Mouse (Mus musculus) granulocyte monocyte progenitor cell, adult 5-6 weeks (primary cell): Measurements from ENCODE around the gene Mxd1. TPM values are rescaled to one million over a fixed set of nuclear protein-coding genes. Genes with fewer than 3 reads are reported as not detected.
A peak's percentile ranks its signal among the peaks of the same experiment; 100 is the strongest.

ENCODE experiments used
- ATAC-seq: replicated peaks from 2 replicates; pipeline ENCODE4 v1.8.0; 2016; ENCODE audit warnings: mild to moderate bottlenecking, moderate TSS enrichment, inconsistent platforms; ENCODE audit not compliant: poor library complexity, severe bottlenecking
- total RNA-seq, 2 experiments: library from RNA; stranded (forward) in 1 of 2; stranded (reverse) in 1 of 2; fragments of 200-712, 200-1000 nt in 1 of 2; fragments of >200 nt in 1 of 2; fragmentation: Nextera tagmentation in 1 of 2; gene quantifications; 2 replicates each; pipeline ENCODE4 v1.2.3; 2014 to 2017

The Mxd1 gene
- total RNA-seq (2014; fragmentation: Nextera tagmentation) (5.3 and 7.3 TPM in 2 replicates), total RNA-seq (2017) (16.3 and 20.0 TPM in 2 replicates)

DNA sequence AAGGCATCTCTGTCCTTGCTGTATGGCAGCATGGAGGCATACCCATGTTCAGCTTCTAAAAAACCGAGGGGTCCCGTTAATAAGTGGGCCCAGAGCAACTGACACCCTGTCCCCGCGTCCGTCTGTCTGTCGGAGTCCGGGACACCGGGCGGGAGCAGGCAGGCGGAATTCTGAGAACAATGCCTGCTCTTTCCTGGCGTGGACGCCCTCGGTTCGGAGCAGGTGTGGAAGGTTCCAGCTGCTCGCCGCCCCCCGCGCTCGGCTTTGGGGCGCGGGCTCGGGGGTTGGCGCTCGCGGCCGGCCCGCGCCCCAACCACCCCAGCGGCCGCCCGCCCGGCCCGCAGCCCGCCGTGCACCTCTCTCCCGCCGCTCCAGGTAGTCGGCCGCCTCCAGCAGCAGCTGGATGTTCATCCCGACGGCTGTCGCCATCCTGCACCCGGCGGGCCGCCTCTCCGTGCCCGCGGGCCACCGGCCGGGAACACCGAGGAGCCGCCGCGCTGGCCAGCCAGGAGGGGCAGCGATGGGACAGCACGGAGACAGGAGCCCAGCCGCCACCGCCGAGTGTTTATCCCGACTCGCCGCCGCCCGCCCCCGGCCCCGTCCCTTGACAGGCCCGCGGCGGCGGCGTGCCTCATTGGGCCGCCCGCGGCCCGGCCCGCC lies at the start of gene Mxd1:
Gene Mxd1, minus strand, starts transcription at position 582 of the 660 bp plus-strand sequence.
- no peak for ATAC-seq

DNA sequence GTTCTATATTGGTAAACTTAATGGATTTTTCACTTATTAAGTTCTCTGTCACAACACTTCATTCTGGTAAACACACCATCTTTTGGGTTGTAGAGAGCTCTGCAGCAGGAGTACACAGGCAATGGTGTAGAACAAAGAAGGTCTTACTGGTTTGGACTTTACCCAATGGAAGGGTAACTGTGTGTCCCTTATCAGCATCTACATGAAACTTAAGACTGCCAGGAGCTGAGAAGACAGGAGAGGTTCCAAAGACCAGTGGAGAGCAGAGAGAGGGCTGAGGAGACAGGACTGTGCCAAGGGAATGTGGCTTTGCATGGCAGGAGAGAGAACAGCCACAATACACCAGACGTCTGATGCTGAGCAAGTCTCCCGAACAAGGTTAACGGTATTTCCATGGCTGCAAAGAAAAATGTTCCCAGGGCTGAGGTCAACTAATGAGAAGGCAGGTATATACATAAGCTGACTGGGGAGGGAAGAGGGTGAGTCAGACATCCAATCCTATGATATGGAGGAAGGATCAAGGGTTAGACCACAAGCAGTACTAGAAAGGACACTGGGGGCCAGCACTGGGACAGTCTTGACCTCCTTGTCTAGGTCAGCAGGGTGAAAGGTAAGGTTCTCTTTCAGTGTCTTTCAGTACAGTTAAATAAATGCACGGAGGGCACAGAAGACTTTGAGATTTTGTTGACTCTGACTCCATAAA lies 39.3 kb upstream of the Mxd1 start:
- no peak for ATAC-seq

DNA sequence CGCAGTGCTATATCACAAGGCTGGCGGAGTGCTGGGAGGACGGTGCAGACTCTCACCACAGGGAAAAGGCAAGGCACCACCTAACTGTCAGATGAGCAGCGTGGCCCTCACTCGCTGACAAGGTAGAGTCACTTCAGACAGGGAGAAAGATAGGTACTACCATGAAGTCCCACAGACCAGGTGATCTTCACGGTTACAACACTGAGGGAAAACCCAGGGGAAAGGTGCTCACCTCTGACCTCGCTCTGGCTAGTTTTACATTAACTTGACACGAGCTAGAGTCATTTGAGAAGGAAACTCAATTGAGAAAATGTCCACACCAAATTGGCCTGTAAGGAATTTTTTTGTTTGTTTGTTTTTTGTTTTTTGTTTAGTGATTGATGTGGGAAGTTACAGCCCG lies 33.6 kb upstream of the Mxd1 start:
- ATAC-seq, result no peak

DNA sequence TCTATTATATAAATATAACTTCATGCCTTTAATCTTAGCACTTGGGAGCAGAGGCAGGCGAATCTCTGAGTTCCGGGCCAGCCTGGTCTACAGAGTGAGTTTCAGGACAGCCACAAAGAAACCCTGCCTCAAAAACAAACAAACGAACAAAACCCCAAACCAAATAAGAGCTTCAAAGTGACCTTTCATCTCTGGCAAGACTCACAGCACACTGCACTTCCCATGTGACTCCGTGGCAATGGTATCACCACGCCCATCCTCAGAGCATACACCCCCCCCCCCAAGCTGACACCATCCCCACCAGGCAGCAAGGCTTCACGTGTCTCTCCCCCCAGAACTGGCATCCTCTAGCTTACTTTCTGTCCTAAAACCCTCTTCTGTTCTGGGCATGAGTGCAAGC lies 28.9 kb upstream of the Mxd1 start:
- no peak for ATAC-seq

DNA sequence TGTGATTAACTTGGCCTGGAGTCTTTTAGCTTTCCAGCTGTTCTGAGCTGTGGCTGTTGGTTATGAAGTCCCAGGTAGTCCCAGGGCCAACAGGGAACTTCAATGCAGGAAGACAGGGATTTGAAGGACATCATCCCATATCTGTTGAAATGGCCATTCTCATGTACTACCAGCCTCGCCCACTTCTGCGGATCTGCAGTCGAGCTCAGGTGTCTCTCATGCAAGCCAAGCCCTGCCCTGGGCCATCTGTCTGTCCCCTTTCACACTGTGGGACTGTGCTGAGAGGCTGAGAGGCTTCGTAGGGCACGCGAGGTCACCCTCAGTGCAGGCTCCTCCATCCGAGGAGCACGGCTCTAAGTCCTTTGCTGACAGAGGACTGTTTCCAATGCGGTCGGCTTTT lies 27.3 kb upstream of the Mxd1 start:
- no peak for ATAC-seq

DNA sequence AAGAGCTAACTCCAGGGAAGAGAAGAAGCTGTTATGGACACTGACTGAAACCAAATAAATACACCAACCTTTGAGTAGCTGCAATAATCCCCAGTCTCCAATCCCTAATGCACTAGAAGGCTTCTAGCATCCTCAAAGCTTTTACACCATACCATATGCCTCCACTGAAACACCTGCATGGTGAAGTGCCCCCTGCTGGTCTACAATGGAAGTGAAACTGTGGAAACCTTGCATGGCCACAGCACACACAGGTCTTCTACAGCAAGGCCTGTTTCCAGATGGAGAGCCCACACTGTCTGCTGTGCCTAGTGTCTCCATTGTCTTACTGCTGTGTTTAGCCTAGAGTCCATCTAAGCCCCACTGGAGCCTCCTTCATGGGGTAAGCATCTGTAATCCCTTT lies 25.5 kb upstream of the Mxd1 start:
- ATAC-seq, result peak; percentile 88

DNA sequence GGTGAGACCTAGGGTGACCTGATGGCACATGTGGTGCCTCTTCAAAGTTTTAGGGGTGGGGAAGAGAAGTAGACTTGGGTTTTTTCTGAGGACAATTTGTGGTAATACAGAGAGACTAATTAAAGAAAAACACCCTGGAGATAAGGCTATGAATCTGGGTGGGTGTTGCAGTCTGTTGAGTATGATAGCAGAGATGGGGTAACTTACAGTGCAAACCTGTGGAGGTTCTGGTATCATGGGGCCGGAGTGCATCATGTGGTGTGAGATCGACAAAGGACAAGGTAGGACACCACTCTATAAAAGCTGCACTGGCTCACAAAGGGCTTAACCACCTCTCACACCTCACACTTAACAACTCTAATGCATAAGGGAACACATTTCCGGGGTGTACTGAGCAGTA lies 20.7 kb upstream of the Mxd1 start:
- ATAC-seq, result no peak

DNA sequence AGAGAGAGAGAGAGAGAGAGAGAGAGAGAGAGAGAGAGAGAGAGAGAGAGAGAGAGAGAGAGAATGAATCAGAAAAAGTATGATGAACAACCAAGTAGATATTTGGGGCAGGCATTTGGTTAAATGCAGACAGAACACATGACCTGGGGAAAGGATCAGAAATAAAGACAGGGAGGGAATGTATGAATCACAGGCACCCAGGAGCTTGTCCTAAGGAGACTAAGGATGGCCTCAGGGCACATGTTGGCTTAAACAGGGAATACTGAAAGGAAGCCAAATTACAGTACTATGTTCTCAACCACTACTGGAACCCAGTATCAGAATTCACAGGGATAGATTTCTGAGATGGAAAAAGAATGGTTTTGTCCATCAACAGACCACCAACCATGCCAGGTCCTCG lies 18.0 kb upstream of the Mxd1 start:
- no peak for ATAC-seq

DNA sequence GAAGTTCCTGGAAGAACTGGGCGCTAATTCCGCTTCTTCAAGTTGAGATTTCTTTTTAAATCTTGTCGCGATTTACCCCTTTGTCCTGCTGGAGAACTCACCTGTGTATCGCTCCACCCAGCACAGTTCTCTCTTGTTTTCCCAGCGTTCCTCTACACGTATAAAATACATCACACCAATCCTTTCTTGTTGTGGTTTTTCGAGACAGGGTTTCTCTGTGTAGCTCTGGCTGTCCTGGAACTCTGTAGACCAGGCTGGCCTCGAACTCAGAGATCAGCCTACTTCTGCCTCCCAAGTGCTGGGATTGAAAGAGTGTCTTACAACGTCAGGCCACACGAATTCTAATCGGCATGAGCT lies 15.7 kb upstream of the Mxd1 start:
- no peak; the same call in 1 of the 2 replicates for ATAC-seq

DNA sequence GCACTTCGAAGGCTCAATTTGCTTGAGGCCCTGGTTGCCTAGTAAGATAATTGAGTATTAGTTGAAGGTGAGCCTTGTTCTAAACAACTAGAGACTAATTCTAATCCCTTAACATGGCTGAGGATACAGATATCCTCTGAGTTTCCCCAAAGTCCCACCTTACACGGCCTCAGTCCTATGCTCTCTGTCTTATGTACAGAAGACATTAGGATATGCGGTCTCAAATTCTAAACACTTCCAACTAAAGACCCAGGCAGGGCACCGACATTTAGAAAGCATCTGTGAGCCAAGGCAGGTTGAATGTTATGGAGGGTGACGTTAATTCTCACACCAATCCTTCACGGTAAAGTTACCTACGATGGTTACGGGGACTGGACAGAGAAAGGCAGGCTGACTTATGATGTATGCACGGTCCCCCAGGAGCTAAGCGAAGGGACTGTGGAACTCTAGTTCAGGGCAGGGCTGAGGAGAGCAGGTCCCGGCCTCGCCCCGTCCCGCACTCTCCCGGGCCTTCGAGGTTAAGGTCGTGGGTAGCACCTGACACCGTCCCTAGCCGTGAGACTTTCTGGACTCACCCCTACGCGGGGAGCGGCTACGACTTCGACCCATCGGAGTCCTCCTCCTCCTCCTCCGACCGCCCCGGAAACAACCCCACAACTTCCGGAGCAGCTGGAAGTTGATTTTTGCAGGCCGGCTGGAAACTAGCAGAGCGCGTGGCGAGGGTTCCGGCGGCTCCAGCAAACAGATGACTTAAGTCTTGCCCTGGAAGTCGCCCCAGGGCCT lies 15.1 kb upstream of the Mxd1 start, which contains the start of gene Snrnp27:
Gene Snrnp27, minus strand, starts transcription at position 651 of the 783 bp plus-strand sequence.
- peak; percentile 99 for ATAC-seq

DNA sequence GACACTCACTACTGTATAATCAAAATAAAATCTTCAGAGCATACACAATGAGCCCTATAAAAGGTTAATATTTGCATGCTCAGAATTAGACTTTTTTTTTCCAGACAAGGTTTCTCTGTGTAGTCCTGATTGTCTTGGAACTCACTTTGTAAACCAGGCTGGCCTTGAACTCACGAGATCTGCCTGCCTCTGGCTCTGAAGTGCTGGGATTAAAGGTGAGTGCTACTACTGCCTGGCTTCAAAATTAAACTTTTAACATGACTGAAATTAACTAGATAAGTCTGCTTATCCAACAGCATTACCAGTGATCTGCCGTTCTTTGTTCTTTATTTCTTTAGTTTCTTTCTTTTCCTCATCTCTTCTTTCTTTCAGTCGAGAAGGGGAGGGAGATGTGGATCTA lies 12.3 kb upstream of the Mxd1 start:
- no peak for ATAC-seq

DNA sequence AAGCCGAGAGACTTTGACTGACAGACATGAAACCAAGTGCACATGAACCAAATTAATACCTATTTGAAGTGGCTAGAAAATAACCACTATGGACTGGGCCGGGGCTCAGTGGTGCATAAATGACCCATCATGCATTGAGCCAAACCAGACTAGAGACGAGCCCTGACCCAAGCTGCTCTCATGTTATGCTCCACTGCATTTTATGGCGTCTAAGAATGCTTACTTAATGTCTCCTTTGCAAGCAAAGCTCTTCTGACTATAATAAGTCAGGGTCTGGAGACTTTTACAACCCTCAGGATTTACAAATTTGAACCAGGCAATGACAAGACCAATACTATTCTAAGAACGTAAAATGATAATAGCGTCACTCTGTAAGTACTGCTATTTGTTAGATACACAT lies 9.4 kb upstream of the Mxd1 start:
- no peak for ATAC-seq

DNA sequence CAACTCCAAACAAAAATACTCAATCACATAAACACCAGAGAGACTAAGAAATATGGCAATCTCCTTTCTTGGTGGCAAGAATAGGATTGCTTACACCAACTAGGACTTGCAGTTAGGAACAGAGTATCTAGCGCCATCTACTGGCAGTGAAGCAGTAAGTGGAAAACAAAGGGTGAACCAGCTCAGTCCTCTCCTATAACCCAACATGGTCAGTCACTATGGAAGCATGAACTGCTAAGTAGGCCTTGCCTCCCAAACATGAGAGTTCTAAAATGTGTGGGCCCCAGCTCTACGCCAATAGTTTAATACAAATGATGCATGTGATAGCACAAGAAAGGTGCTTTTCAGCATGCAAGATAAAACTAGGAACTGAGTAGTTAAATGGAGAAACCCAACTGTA lies 1.9 kb upstream of the Mxd1 start:
- peak; percentile 16; the same call in 1 of the 2 replicates for ATAC-seq

DNA sequence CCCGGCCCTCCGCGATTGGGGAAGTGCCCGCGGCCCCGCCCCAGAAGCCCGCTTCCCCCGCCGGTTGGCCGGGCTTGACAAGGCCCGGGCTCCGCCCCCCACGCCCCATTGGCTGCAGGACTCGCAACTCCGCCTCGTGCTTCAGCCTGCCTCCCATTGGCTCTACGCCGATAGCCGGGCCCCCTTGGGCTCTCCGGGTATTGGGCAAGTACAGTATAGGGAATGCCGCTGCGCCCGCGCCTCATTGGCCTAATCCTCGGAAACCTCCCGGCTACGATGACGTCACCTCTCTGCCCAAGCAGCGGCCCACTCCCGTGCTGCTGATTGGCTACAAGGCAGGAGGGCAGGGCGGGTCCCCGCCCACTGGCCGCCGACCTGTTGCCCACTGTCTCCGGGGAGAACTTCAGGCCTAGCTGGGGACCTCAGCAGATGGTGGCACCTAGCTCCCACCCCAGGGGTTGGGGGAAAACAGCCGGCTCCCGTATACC lies 323 bp upstream of the Mxd1 start:
- peak; percentile 89 for ATAC-seq

DNA sequence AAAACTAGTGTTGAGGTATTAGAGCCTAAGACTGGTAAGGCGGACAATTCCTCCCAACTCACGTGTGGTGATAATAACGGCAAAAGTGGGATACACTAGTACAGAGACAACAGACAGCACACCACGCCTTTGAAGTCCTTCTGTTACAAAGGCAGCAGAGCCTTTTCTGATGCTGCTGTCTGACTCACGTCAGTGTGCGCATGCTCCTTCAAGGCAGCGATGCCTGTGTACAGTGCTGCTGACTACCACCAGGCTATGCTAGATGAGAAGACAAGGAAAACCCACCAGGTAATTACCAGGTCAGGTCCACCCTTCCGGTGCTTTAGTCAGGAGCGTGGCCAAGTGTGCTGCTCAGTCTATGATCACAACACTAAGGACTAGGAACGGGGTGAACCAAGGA lies 1.9 kb downstream of the Mxd1 start:
- no peak for ATAC-seq

DNA sequence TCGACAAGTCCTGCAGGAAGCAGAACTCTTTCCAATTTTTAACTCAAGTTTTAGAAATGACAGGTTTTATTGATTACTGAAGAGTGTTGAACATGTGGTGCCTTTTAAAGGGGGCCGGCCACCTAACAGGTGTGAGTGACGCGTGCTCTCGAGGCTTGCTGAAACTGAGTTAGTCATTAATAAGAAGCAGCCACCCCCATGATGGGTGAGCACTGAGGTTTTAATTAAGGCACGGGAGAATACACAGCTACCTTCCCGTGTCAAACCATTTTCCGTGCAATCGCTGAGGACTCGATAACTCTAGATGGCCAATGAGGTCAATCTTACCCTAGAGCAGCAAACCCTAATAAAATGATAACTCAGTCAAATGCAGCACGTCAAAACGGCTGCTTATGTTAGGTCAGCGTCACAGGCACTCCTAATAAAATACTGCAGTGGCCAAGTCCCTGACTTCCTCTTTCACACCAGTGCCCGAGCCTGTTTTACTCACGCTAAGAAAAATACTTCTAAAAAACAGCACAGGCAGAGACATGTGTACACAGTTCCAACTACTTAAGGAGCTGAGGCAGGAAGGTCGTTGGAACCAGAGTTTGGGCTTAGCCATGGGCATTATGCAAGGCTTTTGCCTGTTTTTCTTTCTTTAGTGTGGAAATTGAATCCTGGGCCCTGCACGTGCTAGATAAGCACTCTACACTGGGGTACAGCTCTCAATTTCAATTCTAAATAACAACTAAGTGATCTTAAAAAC lies 3.2 kb downstream of the Mxd1 start:
- ATAC-seq, result peak; percentile 11; the same call in 1 of the 2 replicates

DNA sequence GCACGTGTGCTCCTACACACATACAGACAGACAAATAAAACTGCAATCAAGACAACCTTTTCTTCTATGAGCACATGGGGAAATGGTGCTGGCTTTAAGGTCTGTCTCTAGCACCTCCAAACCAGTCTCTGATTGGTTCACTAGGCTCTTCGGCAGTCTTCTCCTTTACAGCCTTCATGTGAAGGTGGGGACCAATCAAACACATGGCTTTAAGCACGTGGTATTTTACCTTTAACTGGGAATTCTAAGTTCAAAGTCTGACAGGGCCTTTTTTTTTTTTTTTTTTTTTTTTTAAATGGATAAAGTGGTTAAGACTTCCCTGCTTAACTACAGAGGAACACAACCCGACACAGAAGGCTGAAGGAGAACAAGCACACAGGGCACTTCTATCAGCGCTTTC lies 3.9 kb downstream of the Mxd1 start:
- no peak for ATAC-seq

DNA sequence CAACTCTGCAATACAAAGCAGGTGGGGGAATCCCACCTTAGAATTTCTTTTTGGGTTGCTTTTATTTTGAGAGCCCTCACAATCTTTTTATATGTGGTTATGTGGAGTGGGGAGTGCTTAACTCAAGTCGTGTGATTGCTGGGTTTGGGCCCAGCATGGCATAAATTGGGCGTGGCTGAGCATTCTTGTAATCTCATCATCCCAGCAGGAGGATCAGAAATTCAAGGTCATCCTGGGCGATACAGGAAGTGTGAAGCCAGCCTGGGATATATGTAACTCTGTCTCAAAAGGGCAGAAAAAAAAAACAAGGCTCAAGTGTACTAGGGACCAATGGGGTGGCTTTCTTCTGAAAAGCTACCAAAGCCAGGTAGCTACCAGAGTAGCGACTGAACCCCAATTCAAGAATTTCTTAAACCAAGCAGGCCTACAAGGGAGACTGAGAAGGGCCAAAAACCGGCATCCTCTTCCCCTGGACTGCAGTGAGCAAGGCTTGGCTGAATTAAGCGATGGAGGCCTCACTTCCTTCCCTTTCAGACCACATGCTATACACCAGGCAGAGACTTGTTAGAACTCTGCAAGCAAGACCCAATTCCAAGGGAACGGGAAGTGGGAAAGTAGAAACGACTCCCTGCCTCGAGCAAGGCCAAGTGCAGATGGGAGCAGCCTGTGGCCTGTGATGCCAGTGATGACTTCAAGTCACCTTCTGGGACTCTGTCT lies 8.6 kb downstream of the Mxd1 start:
- ATAC-seq, result peak; percentile 63

DNA sequence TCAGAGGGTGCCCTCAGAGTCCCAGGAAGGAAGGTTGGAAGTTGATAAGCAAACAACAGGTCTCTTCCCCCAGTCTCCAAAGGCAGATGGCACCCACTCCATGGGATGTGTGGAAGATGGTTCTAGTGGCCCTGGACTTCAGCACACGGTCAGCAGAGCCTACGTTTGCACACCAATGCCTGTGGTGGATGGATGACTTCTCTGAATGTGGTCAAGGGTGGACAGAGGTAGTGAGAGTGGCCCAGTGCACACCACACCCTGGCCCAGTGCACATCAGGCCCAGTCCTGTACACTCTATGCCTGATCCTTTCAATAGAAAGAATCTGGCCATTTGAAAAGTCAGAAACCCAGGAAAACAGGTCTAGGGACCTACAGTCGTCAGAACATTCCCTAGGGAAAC lies 10.5 kb downstream of the Mxd1 start:
- no peak for ATAC-seq
